Mouse (Mus musculus) C2C12 (cell line): ENCODE measurements at regions not wholly inside any gene's neighbourhood (a gene's known extent, or its start where the extent isn't known, plus 50 kb on each side); places are given as distances from the start of the nearest gene placed in this dataset.

Experiments used
- CTCF ChIP-seq: IDR thresholded peaks from one replicate; pipeline ENCODE4 v1.5.1; 2011; ENCODE audit not compliant: control insufficient read depth, insufficient read depth, insufficient read length
- MAX ChIP-seq: IDR thresholded peaks from one replicate; pipeline ENCODE4 v1.6.1; 2011; ENCODE audit warnings: mild to moderate bottlenecking, control low read depth
- MYOD1 ChIP-seq: IDR thresholded peaks from one replicate; pipeline ENCODE4 v1.6.1; 2011; ENCODE audit warnings: low read depth; ENCODE audit not compliant: control insufficient read depth, insufficient read length
- MYOG ChIP-seq: IDR thresholded peaks from one replicate; pipeline ENCODE4 v1.6.1; 2011; ENCODE audit not compliant: control insufficient read depth, insufficient read length; ENCODE audit errors: extremely low read depth
- USF1 ChIP-seq: IDR thresholded peaks from one replicate; pipeline ENCODE4 v1.6.1; 2011; ENCODE audit warnings: low read depth, mild to moderate bottlenecking, control low read depth, moderate library complexity

GRCm38 (mm10) chr3:144255596-144256550, 50.9 kb upstream of the Lmo4 start:
- TF ChIP-seq CTCF (no peak), USF1 (no peak), MYOG (no peak), MAX (no peak), MYOD1 (no peak)
